Mouse (Mus musculus) cerebellum, postnatal 25 days (tissue): ENCODE results near the gene Nckap5.

Experiments used
- DNase-seq, 2 experiments: peaks; one replicate each; pipeline ENCODE4 v3.0.0; 2021; ENCODE audit warnings: mixed read lengths in 2 of 2

Gene Nckap5

GRCm38 (mm10) chr1:126469818-126470544 lies 360.6 kb downstream of the Nckap5 start:
- peak; percentile 58 to 79 for DNase-seq

- DNase-seq: no peak
These were observed 368.9 kb downstream of the Nckap5 start for GRCm38 (mm10) chr1:126461527-126462354.

- DNase-seq: no peak
These were observed 372.9 kb downstream of the Nckap5 start for GRCm38 (mm10) chr1:126457739-126458138.

GRCm38 (mm10) chr1:126454504-126455173 lies 376.0 kb downstream of the Nckap5 start:
- DNase-seq: peak; percentile 80 to 87

GRCm38 (mm10) chr1:126451472-126451871 lies 379.1 kb downstream of the Nckap5 start:
- no peak for DNase-seq

- DNase-seq: no peak
These were observed 381.2 kb downstream of the Nckap5 start for GRCm38 (mm10) chr1:126449424-126449823.

- DNase-seq: no peak
These were observed 386.7 kb downstream of the Nckap5 start for GRCm38 (mm10) chr1:126443890-126444289.

- DNase-seq: no peak
These were observed 387.9 kb downstream of the Nckap5 start for GRCm38 (mm10) chr1:126442723-126443122.

GRCm38 (mm10) chr1:126438000-126438572 lies 392.5 kb downstream of the Nckap5 start:
- no peak for DNase-seq

GRCm38 (mm10) chr1:126436937-126437667 lies 393.5 kb downstream of the Nckap5 start:
- no peak for DNase-seq

- no peak for DNase-seq
These were observed 398.3 kb downstream of the Nckap5 start for GRCm38 (mm10) chr1:126432285-126432684.

- DNase-seq: peak; percentile 35 to 62
These were observed 399.0 kb downstream of the Nckap5 start for GRCm38 (mm10) chr1:126431594-126431993.

- DNase-seq: no peak
These were observed 419.2 kb downstream of the Nckap5 start for GRCm38 (mm10) chr1:126411426-126411825.

GRCm38 (mm10) chr1:126407886-126408285 lies 422.7 kb downstream of the Nckap5 start:
- DNase-seq: peak; percentile 15 to 57

- DNase-seq: no peak
These were observed 425.1 kb downstream of the Nckap5 start for GRCm38 (mm10) chr1:126405543-126405942.

GRCm38 (mm10) chr1:126403970-126404369 lies 426.6 kb downstream of the Nckap5 start:
- DNase-seq: no peak

- no peak for DNase-seq
These were observed 439.4 kb downstream of the Nckap5 start for GRCm38 (mm10) chr1:126391204-126391603.

GRCm38 (mm10) chr1:126377339-126377980 lies 453.1 kb downstream of the Nckap5 start:
- no peak for DNase-seq

- DNase-seq: no peak
These were observed 463.9 kb downstream of the Nckap5 start for GRCm38 (mm10) chr1:126366736-126367135.

- no peak for DNase-seq
These were observed 466.0 kb downstream of the Nckap5 start for GRCm38 (mm10) chr1:126364556-126364955.

GRCm38 (mm10) chr1:126360531-126361220 lies 469.9 kb downstream of the Nckap5 start:
- DNase-seq: no peak
